Mouse (Mus musculus): ENCODE data around the gene Asap2. TPM values are rescaled to one million over a fixed set of nuclear protein-coding genes. Genes with fewer than 3 reads are reported as not detected.
"Not testable (repeated sequence)": the region's sequence is repeated elsewhere in the genome, so short reads cannot be mapped to it uniquely, and the experiment has no call there.

Gene Asap2
- 4.3 and 4.4 TPM in 2 replicates for polyA plus RNA-seq (2015; fragmentation: Nextera tagmentation; extraction: Ambion mirVana)

DNA sequence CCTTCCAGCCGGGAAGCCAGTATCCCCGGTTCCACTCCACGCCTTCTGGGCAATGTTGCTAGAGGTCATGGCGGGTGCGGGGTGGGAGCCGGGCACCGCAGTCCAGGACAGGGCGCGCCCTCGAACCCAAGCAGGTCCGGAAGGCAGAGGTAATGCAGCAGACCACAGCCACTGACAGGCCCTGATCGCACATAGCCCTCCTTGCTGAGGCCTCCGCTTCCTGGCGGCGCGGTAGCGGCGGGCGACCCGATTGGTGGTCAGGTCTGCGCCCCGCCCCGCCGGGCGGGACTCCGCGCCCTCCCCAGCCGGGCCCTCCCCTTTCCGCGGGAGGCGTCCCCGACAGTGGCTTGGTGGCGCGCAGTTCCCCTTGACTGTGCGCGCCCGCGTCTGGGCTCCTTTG, at the start of gene Asap2:
Asap2 (plus strand) TSS at position 328 of the 400 bp plus-strand sequence.
- not testable (repeated sequence) for ATAC-seq; H3K36me3 ChIP-seq (ENCODE audit: control insufficient read depth, insufficient read depth, low read length); H3K27me3 ChIP-seq (replicated peaks; ENCODE audit: control insufficient read depth, insufficient read depth, low read length); H3K9me3 ChIP-seq (ENCODE audit: control insufficient read depth, low read length); H3K27ac ChIP-seq (ENCODE audit: low read length); H3K4me1 ChIP-seq (ENCODE audit: control insufficient read depth, insufficient read depth, low read length)
- H3K9ac ChIP-seq (ENCODE audit: low read depth, low read length), result peak within 1 kb of the TSS; percentile 62
- 0% methylated on average over 20 of the region's 38 CpGs for WGBS
- H3K4me2 ChIP-seq (ENCODE audit: low read depth, low read length), result peak within 1 kb of the TSS; percentile 43
- peak within 1 kb of the TSS; percentile 51 for H3K4me3 ChIP-seq (ENCODE audit: low read length)

DNA sequence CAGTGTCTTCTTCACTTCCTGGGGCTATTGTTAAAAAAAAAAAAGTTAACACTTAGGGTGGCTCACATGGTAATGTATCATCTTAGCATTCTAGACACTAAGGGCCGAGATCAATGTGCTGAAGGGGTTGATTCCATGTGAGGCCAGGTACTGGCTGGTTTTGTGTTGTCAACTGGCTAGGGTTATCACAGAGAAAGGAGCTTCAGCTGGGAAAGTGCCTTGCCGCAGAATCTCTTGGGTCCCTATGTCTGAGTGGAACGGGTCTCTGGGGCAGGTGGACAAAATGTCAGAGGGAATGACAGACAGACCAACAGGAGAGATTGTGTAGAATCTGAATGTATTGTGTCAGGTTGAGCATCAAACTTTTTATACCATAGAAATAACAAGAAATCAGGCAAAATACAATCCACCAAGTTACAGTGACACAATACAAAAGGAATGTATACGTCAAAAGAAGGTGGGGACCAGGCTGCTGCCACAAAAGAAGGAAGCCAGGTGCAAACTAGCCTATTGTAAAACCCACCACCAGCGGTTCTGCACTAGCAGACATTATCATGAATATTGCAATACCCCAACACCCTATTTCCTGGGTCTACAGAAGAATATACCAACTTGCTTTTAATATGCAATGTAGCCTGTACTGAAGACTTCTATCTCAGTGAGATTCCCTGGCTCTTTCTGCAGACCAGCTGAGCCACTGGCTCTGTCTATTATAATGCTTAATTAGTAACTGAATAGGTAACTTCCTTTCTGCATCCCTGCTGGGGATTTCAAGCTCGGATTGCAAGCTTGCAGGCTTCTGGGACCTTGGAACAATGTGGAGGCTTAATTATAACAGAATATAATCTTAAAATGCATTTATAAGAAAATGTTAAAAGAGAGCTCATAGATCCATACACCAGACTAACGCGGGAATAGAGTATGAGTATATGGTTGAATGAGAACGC, 42.9 kb upstream of the Asap2 start:
- H3K4me2 ChIP-seq (ENCODE audit: low read depth, low read length); ATAC-seq; H3K27me3 ChIP-seq (replicated peaks; ENCODE audit: control insufficient read depth, insufficient read depth, low read length); H3K9me3 ChIP-seq (ENCODE audit: control insufficient read depth, low read length); H3K4me1 ChIP-seq (ENCODE audit: control insufficient read depth, insufficient read depth, low read length); H3K4me3 ChIP-seq (ENCODE audit: low read length); H3K27ac ChIP-seq (ENCODE audit: low read length); H3K36me3 ChIP-seq (ENCODE audit: control insufficient read depth, insufficient read depth, low read length); H3K9ac ChIP-seq (ENCODE audit: low read depth, low read length): not testable (repeated sequence)
- 76% methylated on average over 9 of the region's 9 CpGs for WGBS

DNA sequence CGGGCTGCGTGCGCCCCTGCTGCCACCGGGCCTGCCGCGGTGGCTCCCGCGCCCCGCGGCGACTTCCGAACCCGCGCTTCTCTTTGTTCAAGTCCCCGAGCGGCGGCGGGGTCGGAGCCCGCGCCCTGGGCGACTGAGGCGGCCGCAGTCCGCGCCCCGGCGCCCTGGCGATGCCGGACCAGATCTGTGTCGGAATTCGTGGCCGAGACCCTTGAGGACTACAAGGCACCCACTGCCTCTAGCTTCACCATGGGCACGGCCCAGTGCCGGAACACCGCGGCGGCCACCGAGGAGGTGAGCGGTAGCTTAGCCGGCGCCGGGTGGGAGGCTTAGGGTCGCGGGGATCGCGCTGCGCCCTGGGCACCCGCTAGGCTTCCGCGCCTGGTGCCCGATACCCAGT, 320 bp downstream of the Asap2 start:
- Histone ChIP-seq H3K9ac (ENCODE audit: low read depth, low read length) (peak overlapping the region; percentile 62), H3K4me3 (ENCODE audit: low read length) (peak overlapping the region; percentile 51), H3K4me2 (ENCODE audit: low read depth, low read length) (peak overlapping the region; percentile 43)
- ATAC-seq; H3K27me3 ChIP-seq (replicated peaks; ENCODE audit: control insufficient read depth, insufficient read depth, low read length); H3K27ac ChIP-seq (ENCODE audit: low read length); H3K36me3 ChIP-seq (ENCODE audit: control insufficient read depth, insufficient read depth, low read length); H3K4me1 ChIP-seq (ENCODE audit: control insufficient read depth, insufficient read depth, low read length); H3K9me3 ChIP-seq (ENCODE audit: control insufficient read depth, low read length): not testable (repeated sequence)
- 0% methylated on average over 42 of the region's 52 CpGs for WGBS

- H3K9me3 ChIP-seq (ENCODE audit: control insufficient read depth, low read length); H3K27ac ChIP-seq (ENCODE audit: low read length); H3K27me3 ChIP-seq (replicated peaks; ENCODE audit: control insufficient read depth, insufficient read depth, low read length); H3K4me1 ChIP-seq (ENCODE audit: control insufficient read depth, insufficient read depth, low read length); ATAC-seq; H3K4me3 ChIP-seq (ENCODE audit: low read length); H3K9ac ChIP-seq (ENCODE audit: low read depth, low read length); H3K4me2 ChIP-seq (ENCODE audit: low read depth, low read length); H3K36me3 ChIP-seq (ENCODE audit: control insufficient read depth, insufficient read depth, low read length): not testable (repeated sequence)
- 50% methylated on average over 6 of the region's 6 CpGs for WGBS
Observed at GRCm38 (mm10) chr12:21030875-21031274, 40.6 kb downstream of the Asap2 start.

GRCm38 (mm10) chr12:21046716-21047115, 56.5 kb downstream of the Asap2 start:
- 93% methylated on average over 9 of the region's 9 CpGs for WGBS

GRCm38 (mm10) chr12:21075731-21076130, 85.5 kb downstream of the Asap2 start:
- not testable (repeated sequence) for H3K27me3 ChIP-seq (replicated peaks; ENCODE audit: control insufficient read depth, insufficient read depth, low read length); H3K4me2 ChIP-seq (ENCODE audit: low read depth, low read length); H3K4me1 ChIP-seq (ENCODE audit: control insufficient read depth, insufficient read depth, low read length); H3K4me3 ChIP-seq (ENCODE audit: low read length); H3K9me3 ChIP-seq (ENCODE audit: control insufficient read depth, low read length); H3K27ac ChIP-seq (ENCODE audit: low read length); H3K36me3 ChIP-seq (ENCODE audit: control insufficient read depth, insufficient read depth, low read length); ATAC-seq; H3K9ac ChIP-seq (ENCODE audit: low read depth, low read length)
- 28% methylated on average over 4 of the region's 4 CpGs for WGBS

More at GRCm38 (mm10) chr12:21046716-21047115, 56.5 kb downstream of the Asap2 start:
- not testable (repeated sequence) for H3K4me3 ChIP-seq (ENCODE audit: low read length); H3K27ac ChIP-seq (ENCODE audit: low read length); ATAC-seq; H3K27me3 ChIP-seq (replicated peaks; ENCODE audit: control insufficient read depth, insufficient read depth, low read length); H3K9ac ChIP-seq (ENCODE audit: low read depth, low read length); H3K4me1 ChIP-seq (ENCODE audit: control insufficient read depth, insufficient read depth, low read length); H3K36me3 ChIP-seq (ENCODE audit: control insufficient read depth, insufficient read depth, low read length); H3K9me3 ChIP-seq (ENCODE audit: control insufficient read depth, low read length); H3K4me2 ChIP-seq (ENCODE audit: low read depth, low read length)

DNA sequence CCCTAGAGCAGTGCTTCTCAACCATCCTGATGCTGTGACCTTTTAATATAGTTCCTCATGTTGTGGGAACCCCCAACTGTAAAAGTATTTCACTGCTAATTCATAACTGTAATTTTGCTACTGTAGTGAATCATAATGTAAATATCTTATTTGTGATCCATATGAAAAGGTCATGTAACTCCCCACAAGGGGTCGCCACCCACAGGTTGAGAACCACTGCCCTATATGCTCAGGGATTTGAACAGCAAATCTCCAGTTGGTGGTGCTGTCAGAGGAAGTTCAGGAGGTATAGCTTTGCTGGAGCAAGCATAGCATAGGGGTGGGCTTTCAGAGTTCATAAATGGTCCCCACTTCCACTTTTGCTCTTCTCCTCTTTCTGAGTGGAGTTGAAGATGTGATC, 99.9 kb downstream of the Asap2 start:
- not testable (repeated sequence) for H3K9ac ChIP-seq (ENCODE audit: low read depth, low read length); H3K9me3 ChIP-seq (ENCODE audit: control insufficient read depth, low read length); H3K4me1 ChIP-seq (ENCODE audit: control insufficient read depth, insufficient read depth, low read length); H3K27me3 ChIP-seq (replicated peaks; ENCODE audit: control insufficient read depth, insufficient read depth, low read length); H3K4me3 ChIP-seq (ENCODE audit: low read length); H3K4me2 ChIP-seq (ENCODE audit: low read depth, low read length); H3K27ac ChIP-seq (ENCODE audit: low read length); ATAC-seq; H3K36me3 ChIP-seq (ENCODE audit: control insufficient read depth, insufficient read depth, low read length)
- 11% methylated on average over 1 of the region's 1 CpGs for WGBS

DNA sequence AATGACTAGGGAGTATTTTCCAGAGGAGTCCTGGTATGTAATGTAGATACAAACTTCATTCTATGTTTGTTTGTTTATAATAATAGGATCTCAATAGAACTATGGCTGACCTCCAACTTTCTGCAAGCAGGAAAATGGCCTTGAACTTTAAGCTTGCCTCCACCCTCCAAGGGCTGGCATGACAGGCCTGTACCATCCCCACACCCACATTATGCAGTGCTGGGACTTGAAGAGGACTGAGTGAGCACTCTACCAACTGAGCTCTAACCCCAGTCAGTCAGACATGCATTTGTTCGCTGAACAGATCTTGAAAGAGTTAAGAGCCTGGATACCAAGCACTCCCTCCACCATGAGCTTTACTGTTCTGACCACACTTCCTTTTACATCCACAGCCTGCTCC, 102.2 kb downstream of the Asap2 start:
- WGBS, result 83% methylated on average over 1 of the region's 1 CpGs
- H3K27ac ChIP-seq (ENCODE audit: low read length); H3K4me3 ChIP-seq (ENCODE audit: low read length); H3K4me1 ChIP-seq (ENCODE audit: control insufficient read depth, insufficient read depth, low read length); H3K9ac ChIP-seq (ENCODE audit: low read depth, low read length); ATAC-seq; H3K36me3 ChIP-seq (ENCODE audit: control insufficient read depth, insufficient read depth, low read length); H3K9me3 ChIP-seq (ENCODE audit: control insufficient read depth, low read length); H3K4me2 ChIP-seq (ENCODE audit: low read depth, low read length); H3K27me3 ChIP-seq (replicated peaks; ENCODE audit: control insufficient read depth, insufficient read depth, low read length): not testable (repeated sequence)

GRCm38 (mm10) chr12:21097806-21098325, 107.6 kb downstream of the Asap2 start:
- ATAC-seq; H3K27ac ChIP-seq (ENCODE audit: low read length); H3K9me3 ChIP-seq (ENCODE audit: control insufficient read depth, low read length); H3K27me3 ChIP-seq (replicated peaks; ENCODE audit: control insufficient read depth, insufficient read depth, low read length); H3K4me3 ChIP-seq (ENCODE audit: low read length); H3K4me2 ChIP-seq (ENCODE audit: low read depth, low read length); H3K9ac ChIP-seq (ENCODE audit: low read depth, low read length); H3K36me3 ChIP-seq (ENCODE audit: control insufficient read depth, insufficient read depth, low read length); H3K4me1 ChIP-seq (ENCODE audit: control insufficient read depth, insufficient read depth, low read length): not testable (repeated sequence)
- WGBS, result 40% methylated on average over 3 of the region's 3 CpGs
